In the genomic region with DNA sequence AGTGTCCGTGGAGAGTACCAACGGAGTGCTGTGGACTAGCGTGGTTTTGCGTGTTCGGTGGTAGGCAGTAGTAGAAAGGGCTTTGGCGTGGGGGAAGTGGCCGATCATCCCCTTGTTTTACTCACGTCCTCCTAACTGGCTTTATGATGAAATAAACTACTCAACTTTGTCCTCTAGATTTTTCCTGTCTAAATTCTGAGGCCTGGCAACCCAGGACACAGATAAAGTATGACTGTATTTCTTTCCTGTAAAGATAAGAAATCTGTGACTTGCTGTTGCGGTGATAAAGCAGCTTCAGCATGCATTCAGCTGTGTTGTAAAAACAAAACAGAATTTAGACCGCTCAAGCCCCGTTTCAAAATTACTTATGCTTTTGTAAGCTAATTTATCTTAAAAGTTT, we compare ENCODE assay signal across 27 mouse cellular contexts. TPM values are rescaled to one million over a fixed set of nuclear protein-coding genes. Genes with fewer than 3 reads are reported as not detected.
"Had no signal": no experiment of that assay in that cellular context is flagged by ENCODE, and none has a peak within 500 bp of the region (broad histone marks: within the 10 kb centered on the region; RNA-seq: fewer than 3 reads in every experiment).

No protein-coding gene starts in this region.

- H3K4me2 ChIP-seq: heart, embryonic 12.5 days; hindbrain, embryonic 12.5 days; hindbrain, embryonic 14.5 days; kidney, embryonic 15.5 days; limb, embryonic 13.5 days; limb, embryonic 15.5 days; liver, embryonic 12.5 days had no signal

- H3K27me3 ChIP-seq: heart, embryonic 12.5 days; hindbrain, embryonic 12.5 days; kidney, embryonic 15.5 days; limb, embryonic 13.5 days; limb, embryonic 15.5 days; liver, embryonic 12.5 days had no signal

- H3K36me3 ChIP-seq: heart, embryonic 12.5 days; hindbrain, embryonic 12.5 days; kidney, embryonic 15.5 days had no signal

- ATAC-seq: hindbrain, embryonic 16.5 days; inflammation-experienced regulatory T-cells, adult 6 months; liver, embryonic 12.5 days had no signal

- DNase-seq: gastrocnemius, adult 2 months; gastrocnemius, postnatal 10 days; gastrocnemius, postnatal 25 days; heart, adult 2 months; heart, postnatal 10 days; heart, postnatal 4 days; kidney, adult 11 months; kidney, adult 2 months; kidney, adult 9 months; kidney, postnatal 14 days; kidney, postnatal 36 days; layer of hippocampus, adult 9-11 months; layer of hippocampus, postnatal 36 days; left cerebral cortex, postnatal 4 days had no signal

- H3K4me3 ChIP-seq: gastrocnemius, adult 2 months; heart, adult 2 months; heart, embryonic 12.5 days; hindbrain, embryonic 10.5 days; hindbrain, embryonic 12.5 days; kidney, embryonic 15.5 days; limb, embryonic 13.5 days; limb, embryonic 15.5 days; liver, embryonic 12.5 days had no signal

- H3K9ac ChIP-seq: heart, embryonic 12.5 days; hindbrain, embryonic 12.5 days; hindbrain, embryonic 14.5 days; kidney, embryonic 15.5 days; limb, embryonic 13.5 days; limb, embryonic 15.5 days; liver, embryonic 12.5 days; liver, embryonic 14.5 days had no signal

- H3K9me3 ChIP-seq: heart, embryonic 12.5 days; hindbrain, embryonic 10.5 days; hindbrain, embryonic 12.5 days; kidney, embryonic 15.5 days; limb, embryonic 13.5 days; limb, embryonic 15.5 days; liver, embryonic 12.5 days had no signal

- H3K4me1 ChIP-seq: heart, embryonic 12.5 days; hindbrain, embryonic 10.5 days; hindbrain, embryonic 12.5 days; kidney, embryonic 15.5 days; limb, embryonic 13.5 days; limb, embryonic 15.5 days had no signal

- H3K27ac ChIP-seq: gastrocnemius, adult 2 months; heart, adult 2 months; hindbrain, embryonic 10.5 days; hindbrain, embryonic 12.5 days; hindbrain, embryonic 14.5 days; kidney, embryonic 15.5 days; kidney, postnatal 0 days; limb, embryonic 13.5 days; limb, embryonic 15.5 days; liver, embryonic 12.5 days; liver, embryonic 14.5 days had no signal

RNA-seq across cellular contexts. Expression of a gene that starts 42.7 kb away (rescaled TPM):
- polyA plus RNA-seq: heart, embryonic 12.5 days; heart, embryonic 16.5 days; inflammation-experienced regulatory T-cells, adult 6 months had no signal
